Mouse (Mus musculus): ENCODE measurements around the gene Brat1. TPM values are rescaled to one million over a fixed set of nuclear protein-coding genes. Genes with fewer than 3 reads are reported as not detected.

Gene Brat1
- total RNA-seq, 4 experiments from 2014 or later, result 19.6 to 24.3 (median 22.0) TPM

- no peak for DNase-seq (ENCODE audit: low spot score in 2 of 2)
Measured at GRCm38 (mm10) chr5:140701661-140702060, 3.1 kb upstream of the Brat1 start.

GRCm38 (mm10) chr5:140702103-140702513, 2.7 kb upstream of the Brat1 start, which contains the start of gene Iqce:
Gene Iqce (minus strand): TSS chr5:140702378.
- peak; percentile 90 to 95 for DNase-seq (ENCODE audit: low spot score in 2 of 2)

- DNase-seq (ENCODE audit: low spot score in 2 of 2), result no peak
Measured at GRCm38 (mm10) chr5:140702618-140703175, 2.1 kb upstream of the Brat1 start.

- peak in 1 of 2 experiments; percentile 31 for DNase-seq (ENCODE audit: low spot score in 2 of 2)
Measured at GRCm38 (mm10) chr5:140703480-140704377, 1.1 kb upstream of the Brat1 start.

- DNase-seq (ENCODE audit: low spot score in 2 of 2), result no peak
Measured at GRCm38 (mm10) chr5:140705501-140706171, 825 bp downstream of the Brat1 start.

DNA sequence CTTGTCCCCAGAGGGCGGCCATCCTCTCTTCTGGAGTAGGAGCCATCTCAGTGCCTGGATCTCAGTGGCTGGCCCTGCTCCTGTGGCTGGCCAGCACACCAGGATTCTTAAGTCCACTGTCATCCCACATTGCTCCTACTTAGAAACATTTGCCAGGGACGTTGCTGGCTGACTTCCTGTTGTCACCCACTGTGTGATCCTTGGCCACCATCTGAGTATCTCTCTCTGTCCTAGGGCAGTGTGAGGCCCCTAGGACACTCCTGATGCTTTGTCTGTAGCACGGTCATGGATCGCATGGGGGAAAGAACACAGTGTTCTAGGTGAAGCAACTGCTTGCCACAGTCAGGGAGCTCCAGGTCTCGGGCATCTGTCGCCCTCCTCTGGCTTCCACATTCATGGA, 5.5 kb downstream of the Brat1 start:
- no peak for DNase-seq (ENCODE audit: low spot score in 2 of 2)

DNA sequence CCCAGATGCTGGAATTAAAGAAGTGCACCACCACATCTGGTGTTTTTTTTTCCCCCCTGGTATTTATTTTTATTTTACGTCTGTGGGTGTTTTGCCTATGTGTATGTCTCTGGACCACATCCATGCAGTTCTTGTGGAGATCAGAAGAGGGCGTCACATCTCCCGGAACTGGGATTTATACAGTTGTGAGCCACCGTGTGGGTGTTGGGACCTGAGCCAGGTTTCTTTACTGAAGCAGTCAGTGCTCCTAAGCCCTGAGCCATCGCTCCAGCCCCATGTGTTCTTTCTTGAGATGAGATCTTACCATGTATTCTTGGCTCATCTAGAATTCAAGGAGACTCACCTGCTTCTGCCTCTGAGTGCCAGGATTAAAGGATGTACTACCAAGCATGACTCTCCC, 6.2 kb downstream of the Brat1 start:
- DNase-seq (ENCODE audit: low spot score in 2 of 2), result no peak

DNA sequence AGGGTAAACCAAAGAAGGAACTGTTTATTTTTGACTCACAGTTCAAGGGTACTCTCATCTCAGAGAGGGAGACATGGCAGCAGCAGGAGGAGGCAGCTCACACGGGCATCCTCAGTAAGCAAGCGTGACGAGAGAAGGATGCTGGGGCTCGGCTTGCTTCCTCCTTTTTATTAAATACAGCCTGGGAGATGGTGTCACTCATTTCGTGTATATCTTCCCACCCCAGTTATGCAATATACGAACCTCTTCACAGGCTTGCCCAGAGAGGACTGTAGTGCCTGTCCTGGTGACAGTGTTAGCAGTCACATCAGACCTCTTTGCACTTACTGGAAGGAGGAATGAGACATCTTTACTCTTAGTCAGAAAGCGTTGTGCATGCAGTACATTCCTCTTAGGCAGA, 16.0 kb downstream of the Brat1 start:
- DNase-seq (ENCODE audit: low spot score in 2 of 2), result no peak

DNA sequence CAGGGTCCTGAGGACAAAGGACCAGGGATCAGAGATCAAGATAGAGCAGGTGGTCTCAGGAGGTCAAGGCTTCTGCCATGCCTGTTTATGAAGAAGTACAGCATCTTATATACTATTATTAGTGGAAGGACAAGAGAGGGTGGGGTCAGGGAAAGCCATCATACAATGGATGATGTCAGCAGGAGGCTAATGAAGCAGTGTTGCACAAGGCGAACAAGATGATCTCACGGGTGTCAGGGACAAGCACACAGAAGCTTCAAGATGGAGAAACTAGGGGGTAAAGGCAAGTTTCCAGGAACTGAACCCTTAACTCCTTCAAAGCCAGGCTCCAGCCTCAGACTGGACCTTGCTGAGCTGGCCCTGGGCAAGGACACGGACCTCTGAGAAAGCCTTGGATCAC, 17.3 kb downstream of the Brat1 start:
- no peak for DNase-seq (ENCODE audit: low spot score in 2 of 2)

GRCm38 (mm10) chr5:140723822-140724221, 19.0 kb downstream of the Brat1 start, which contains the start of gene Amz1:
Gene Amz1 (plus strand): TSS chr5:140724127.
- peak; percentile 71 to 75 for DNase-seq (ENCODE audit: low spot score in 2 of 2)

GRCm38 (mm10) chr5:140726062-140726839, 21.4 kb downstream of the Brat1 start:
- DNase-seq (ENCODE audit: low spot score in 2 of 2), result peak; percentile 69 to 70

- DNase-seq (ENCODE audit: low spot score in 2 of 2), result no peak
Measured at GRCm38 (mm10) chr5:140726946-140727740, 22.3 kb downstream of the Brat1 start.

GRCm38 (mm10) chr5:140731040-140731797, 26.4 kb downstream of the Brat1 start:
- no peak for DNase-seq (ENCODE audit: low spot score in 2 of 2)

GRCm38 (mm10) chr5:140732195-140732594, 27.4 kb downstream of the Brat1 start:
- no peak for DNase-seq (ENCODE audit: low spot score in 2 of 2)

- DNase-seq (ENCODE audit: low spot score in 2 of 2), result no peak
Measured at GRCm38 (mm10) chr5:140733336-140733735, 28.5 kb downstream of the Brat1 start.

GRCm38 (mm10) chr5:140735297-140735696, 30.5 kb downstream of the Brat1 start:
- no peak for DNase-seq (ENCODE audit: low spot score in 2 of 2)

DNA sequence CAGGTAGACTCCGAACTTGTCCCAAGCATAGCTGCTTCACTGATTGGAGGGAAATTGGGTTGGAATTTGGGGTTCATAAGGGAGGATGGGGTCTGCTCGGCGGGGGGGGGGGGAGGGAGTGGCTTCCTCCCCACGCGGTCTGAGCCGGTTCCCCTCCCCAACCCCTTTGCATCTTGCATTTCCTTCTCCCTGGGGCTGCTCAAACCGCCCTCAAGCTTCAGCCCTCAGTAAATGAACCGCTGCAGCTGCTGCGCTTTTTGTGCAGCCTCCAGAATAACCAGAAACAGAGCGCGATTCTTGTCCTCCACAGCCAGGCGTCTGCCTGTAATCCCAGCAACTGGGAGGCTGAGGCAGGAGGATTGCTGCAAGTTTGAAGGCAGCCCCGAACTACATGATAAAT, 31.4 kb downstream of the Brat1 start:
- DNase-seq (ENCODE audit: low spot score in 2 of 2), result no peak

- no peak for DNase-seq (ENCODE audit: low spot score in 2 of 2)
Measured at GRCm38 (mm10) chr5:140739813-140740212, 35.0 kb downstream of the Brat1 start.

DNA sequence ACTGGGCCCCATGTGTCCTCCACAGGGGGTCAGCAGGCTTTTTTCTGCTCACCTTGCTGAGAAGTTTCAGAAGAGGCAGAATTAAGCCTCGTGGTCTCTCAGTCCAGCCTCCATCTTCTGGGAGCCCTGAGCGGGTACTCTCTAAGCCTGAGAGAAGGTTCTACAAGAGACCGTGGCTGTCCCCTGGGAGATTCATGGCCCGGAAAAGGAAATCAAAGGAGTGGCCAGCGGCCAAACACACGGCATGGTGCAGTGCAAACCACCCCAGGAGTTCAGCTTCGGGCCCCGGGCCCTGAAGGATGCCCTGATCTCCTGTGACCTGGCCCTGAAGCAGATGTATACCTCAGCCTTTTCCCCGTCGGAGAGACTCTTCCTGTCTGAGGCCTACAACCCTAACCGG, 36.2 kb downstream of the Brat1 start:
- no peak for DNase-seq (ENCODE audit: low spot score in 2 of 2)

GRCm38 (mm10) chr5:140741877-140742276, 37.1 kb downstream of the Brat1 start:
- no peak for DNase-seq (ENCODE audit: low spot score in 2 of 2)

Measured in layer of hippocampus, adult 8-10 months (tissue).